Mouse (Mus musculus): ENCODE data around the gene Scp2. TPM values are rescaled to one million over a fixed set of nuclear protein-coding genes. Genes with fewer than 3 reads are reported as not detected.

Gene Scp2
- polyA plus RNA-seq, 1 experiment, result 213 TPM

DNA sequence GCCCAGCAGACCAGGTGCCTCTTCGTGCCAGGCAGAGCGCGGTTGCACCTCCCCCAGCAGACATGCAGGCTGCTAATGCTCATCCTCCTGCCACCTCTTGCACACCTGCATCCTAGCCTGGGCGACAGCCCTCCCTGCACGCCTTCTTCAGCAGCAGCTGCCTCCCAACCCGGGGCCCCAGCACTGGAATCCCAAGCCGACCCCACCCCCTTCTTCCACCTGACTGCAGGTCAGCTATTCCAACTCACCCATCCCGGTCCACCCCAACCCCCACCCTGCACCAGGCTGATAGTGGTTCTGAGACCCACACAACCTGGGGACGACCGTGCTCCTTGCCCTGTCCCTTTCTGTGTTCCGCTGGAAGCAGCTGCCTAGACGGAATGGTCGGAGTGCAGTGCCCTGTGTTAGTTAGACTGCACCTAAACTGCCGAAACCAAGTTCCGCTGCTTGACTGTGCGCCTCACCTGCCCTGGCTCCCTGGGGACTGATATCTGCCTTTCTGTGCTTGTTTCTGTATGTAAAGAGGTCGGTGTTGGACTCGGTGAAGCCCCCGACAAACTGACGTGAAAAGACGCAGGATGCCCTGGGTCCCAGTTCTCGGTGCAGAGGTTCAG lies 113.8 kb downstream of the Scp2 start:
- TF ChIP-seq POLR2A (IDR thresholded peaks at IDR 0.05; ENCODE audit: extremely low read depth, insufficient read depth, low read length) (no peak), CTCF (IDR thresholded peaks at IDR 0.05; ENCODE audit: extremely low read depth, insufficient read depth, low read length) (no peak)
- H3K27ac ChIP-seq (ENCODE audit: insufficient read depth, low read length), result no peak overlapping the region
- peaks cover 2% of the 10 kb centered on the region for H3K4me1 ChIP-seq (ENCODE audit: control insufficient read depth, insufficient read depth, low read length)
- peak overlapping the region; percentile 40 for H3K4me3 ChIP-seq (ENCODE audit: insufficient read depth, low read length)

- TF ChIP-seq POLR2A (IDR thresholded peaks at IDR 0.05; ENCODE audit: extremely low read depth, insufficient read depth, low read length) (no peak), CTCF (IDR thresholded peaks at IDR 0.05; ENCODE audit: extremely low read depth, insufficient read depth, low read length) (no peak)
- Histone ChIP-seq H3K4me3 (ENCODE audit: insufficient read depth, low read length) (no peak overlapping the region), H3K4me1 (ENCODE audit: control insufficient read depth, insufficient read depth, low read length) (no peaks in the 10 kb centered on the region; the same call in 1 of the 2 replicates), H3K27ac (ENCODE audit: insufficient read depth, low read length) (no peak overlapping the region)
These were observed 118.6 kb downstream of the Scp2 start for GRCm38 (mm10) chr4:108026193-108026592.

GRCm38 (mm10) chr4:108025269-108025668 lies 119.5 kb downstream of the Scp2 start:
- TF ChIP-seq POLR2A (IDR thresholded peaks at IDR 0.05; ENCODE audit: extremely low read depth, insufficient read depth, low read length), result no peak
- no peak for TF ChIP-seq CTCF (IDR thresholded peaks at IDR 0.05; ENCODE audit: extremely low read depth, insufficient read depth, low read length)
- H3K4me1 ChIP-seq (ENCODE audit: control insufficient read depth, insufficient read depth, low read length), result no peaks in the 10 kb centered on the region
- no peak overlapping the region for H3K27ac ChIP-seq (ENCODE audit: insufficient read depth, low read length)
- no peak overlapping the region for H3K4me3 ChIP-seq (ENCODE audit: insufficient read depth, low read length)

DNA sequence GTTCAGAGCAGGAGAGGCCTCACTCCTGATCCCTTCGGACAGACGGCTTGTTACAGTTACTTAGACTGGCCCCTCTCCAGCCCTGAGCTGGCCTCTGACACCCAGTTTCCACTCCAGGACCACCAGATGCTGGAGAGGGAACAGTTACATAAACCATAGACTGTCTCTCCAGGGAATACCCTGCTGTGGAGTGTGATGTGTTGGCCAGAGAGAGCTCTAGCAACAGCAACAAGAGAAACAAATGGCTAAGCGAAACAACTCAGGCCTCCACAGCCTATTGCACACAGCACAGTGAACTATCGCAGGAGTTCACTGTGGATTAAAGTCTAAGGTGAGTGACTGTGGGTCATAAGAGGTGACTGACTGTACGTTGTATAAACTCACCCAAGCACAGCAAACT lies 120.2 kb downstream of the Scp2 start:
- TF ChIP-seq CTCF (IDR thresholded peaks at IDR 0.05; ENCODE audit: extremely low read depth, insufficient read depth, low read length), result no peak
- no peak for TF ChIP-seq POLR2A (IDR thresholded peaks at IDR 0.05; ENCODE audit: extremely low read depth, insufficient read depth, low read length)
- H3K27ac ChIP-seq (ENCODE audit: insufficient read depth, low read length), result no peak overlapping the region
- H3K4me3 ChIP-seq (ENCODE audit: insufficient read depth, low read length), result no peak overlapping the region
- H3K4me1 ChIP-seq (ENCODE audit: control insufficient read depth, insufficient read depth, low read length), result no peaks in the 10 kb centered on the region

- Histone ChIP-seq H3K4me3 (ENCODE audit: insufficient read depth, low read length) (no peak overlapping the region), H3K27ac (ENCODE audit: insufficient read depth, low read length) (no peak overlapping the region), H3K4me1 (ENCODE audit: control insufficient read depth, insufficient read depth, low read length) (no peaks in the 10 kb centered on the region)
- TF ChIP-seq POLR2A (IDR thresholded peaks at IDR 0.05; ENCODE audit: extremely low read depth, insufficient read depth, low read length) (no peak), CTCF (IDR thresholded peaks at IDR 0.05; ENCODE audit: extremely low read depth, insufficient read depth, low read length) (no peak)
These were observed 121.6 kb downstream of the Scp2 start for GRCm38 (mm10) chr4:108023186-108023585.

DNA sequence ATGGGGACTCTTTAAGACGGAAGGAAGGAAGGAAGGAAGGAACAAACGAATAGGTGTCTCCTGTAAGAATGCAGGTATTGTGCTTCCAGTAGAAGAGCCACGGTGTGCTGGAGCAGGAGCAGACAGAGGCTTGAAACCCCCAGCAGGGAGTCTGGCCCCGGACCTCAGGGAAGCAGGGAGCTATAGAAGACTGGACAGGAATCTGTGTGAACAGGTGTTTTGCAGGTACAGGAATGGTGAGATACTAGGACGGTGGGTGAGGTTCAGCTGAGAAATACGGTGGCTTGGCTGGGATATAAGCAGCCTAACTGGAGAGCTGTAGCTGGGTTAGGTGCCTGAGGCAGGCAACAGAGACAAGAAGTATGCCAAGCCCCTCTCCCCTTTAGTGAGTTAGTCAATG lies 124.6 kb downstream of the Scp2 start:
- TF ChIP-seq POLR2A (IDR thresholded peaks at IDR 0.05; ENCODE audit: extremely low read depth, insufficient read depth, low read length) (no peak), CTCF (IDR thresholded peaks at IDR 0.05; ENCODE audit: extremely low read depth, insufficient read depth, low read length) (no peak)
- Histone ChIP-seq H3K4me1 (ENCODE audit: control insufficient read depth, insufficient read depth, low read length) (no peaks in the 10 kb centered on the region), H3K27ac (ENCODE audit: insufficient read depth, low read length) (no peak overlapping the region)

DNA sequence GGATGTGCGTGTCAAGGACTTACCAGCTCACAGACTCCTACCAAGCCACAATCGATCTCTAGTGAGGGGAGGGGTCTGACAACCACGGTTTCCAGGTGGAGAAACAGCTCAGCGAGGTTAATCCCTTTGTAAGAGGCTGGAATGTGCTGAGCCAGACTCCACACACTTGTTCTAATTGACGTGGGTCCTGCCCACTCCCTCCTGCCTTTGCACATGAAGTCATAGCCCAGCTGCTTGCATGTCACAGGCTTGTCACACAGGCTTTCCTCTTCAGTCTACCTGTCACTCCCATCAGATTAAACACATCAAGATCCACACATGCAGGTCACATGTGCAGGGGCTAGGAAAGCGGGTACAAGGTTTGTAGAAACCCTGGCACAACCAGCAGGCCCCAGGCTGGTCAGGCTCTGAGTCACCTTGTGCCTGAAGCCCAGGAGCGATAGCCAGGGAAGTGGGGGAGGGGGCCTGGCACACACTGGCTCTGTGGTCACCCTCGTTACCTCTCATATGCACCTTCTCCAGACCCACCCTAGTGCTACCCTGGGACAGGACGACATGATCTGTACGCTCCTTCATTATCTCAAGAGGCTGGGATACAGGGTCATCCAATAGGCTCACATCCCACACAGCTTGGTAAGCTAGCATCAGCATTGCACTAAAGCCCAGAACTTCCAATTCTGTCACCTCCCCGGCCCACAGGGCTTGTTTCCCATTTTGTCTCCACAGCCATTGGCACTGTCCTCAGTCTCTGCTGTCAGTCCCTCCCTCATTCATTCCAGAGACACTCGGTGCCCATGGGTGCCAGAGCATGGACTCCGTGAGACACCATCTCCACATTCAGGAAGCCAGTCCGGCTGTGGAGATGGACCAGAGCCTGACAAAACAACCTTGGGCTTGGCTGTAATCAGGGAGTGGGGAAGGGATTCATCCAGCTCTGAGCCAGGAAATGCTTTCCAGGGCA lies 125.6 kb downstream of the Scp2 start:
- TF ChIP-seq POLR2A (IDR thresholded peaks at IDR 0.05; ENCODE audit: extremely low read depth, insufficient read depth, low read length) (no peak), CTCF (IDR thresholded peaks at IDR 0.05; ENCODE audit: extremely low read depth, insufficient read depth, low read length) (no peak)
- no peak overlapping the region for H3K4me3 ChIP-seq (ENCODE audit: insufficient read depth, low read length)
- no peak overlapping the region for H3K27ac ChIP-seq (ENCODE audit: insufficient read depth, low read length)
- no peaks in the 10 kb centered on the region for H3K4me1 ChIP-seq (ENCODE audit: control insufficient read depth, insufficient read depth, low read length)

More for the DNA sequence above, 124.6 kb downstream of the Scp2 start:
- H3K4me3 ChIP-seq (ENCODE audit: insufficient read depth, low read length), result no peak overlapping the region

- Histone ChIP-seq H3K27ac (ENCODE audit: insufficient read depth, low read length) (no peak overlapping the region), H3K4me3 (ENCODE audit: insufficient read depth, low read length) (no peak overlapping the region), H3K4me1 (ENCODE audit: control insufficient read depth, insufficient read depth, low read length) (no peaks in the 10 kb centered on the region)
- TF ChIP-seq POLR2A (IDR thresholded peaks at IDR 0.05; ENCODE audit: extremely low read depth, insufficient read depth, low read length) (no peak), CTCF (IDR thresholded peaks at IDR 0.05; ENCODE audit: extremely low read depth, insufficient read depth, low read length) (no peak)
These were observed 126.4 kb downstream of the Scp2 start for GRCm38 (mm10) chr4:108018241-108018923.

DNA sequence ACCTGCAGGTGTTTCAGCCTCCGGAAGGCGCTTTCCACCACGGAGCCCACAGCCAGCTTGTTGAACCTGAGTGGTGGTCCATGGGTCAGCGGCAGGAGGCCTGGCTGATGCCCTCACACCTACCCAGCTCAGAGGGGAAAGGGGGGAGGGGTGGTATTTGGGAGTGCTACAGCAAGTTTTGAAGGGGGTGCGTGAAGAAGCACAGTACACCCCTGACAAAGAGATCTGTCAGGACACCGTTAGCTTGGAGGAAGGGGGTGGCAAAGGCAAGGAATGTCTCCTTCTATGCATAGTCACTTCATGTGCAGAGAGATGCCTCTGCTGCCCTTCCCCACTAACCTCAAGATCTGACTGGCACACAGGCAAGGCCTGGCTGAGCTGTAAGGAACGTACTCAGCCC lies 127.0 kb downstream of the Scp2 start:
- Histone ChIP-seq H3K4me3 (ENCODE audit: insufficient read depth, low read length) (no peak overlapping the region), H3K4me1 (ENCODE audit: control insufficient read depth, insufficient read depth, low read length) (no peaks in the 10 kb centered on the region), H3K27ac (ENCODE audit: insufficient read depth, low read length) (no peak overlapping the region)
- TF ChIP-seq CTCF (IDR thresholded peaks at IDR 0.05; ENCODE audit: extremely low read depth, insufficient read depth, low read length) (no peak), POLR2A (IDR thresholded peaks at IDR 0.05; ENCODE audit: extremely low read depth, insufficient read depth, low read length) (no peak)

Data from cortical plate, adult 2 months (tissue).